Mouse (Mus musculus) heart, postnatal 0 days (tissue): ENCODE results near the gene Amdhd2. TPM values are rescaled to one million over a fixed set of nuclear protein-coding genes. Genes with fewer than 3 reads are reported as not detected.

Experiments
- ATAC-seq: fragments of 200-750 bp; cut with Nextera tagmentation; 2 replicates; pipeline ENCODE4 v1.8.0; 2017; ENCODE audit warnings: low read depth, moderate number of reproducible peaks, moderate library complexity; ENCODE audit not compliant: insufficient read depth
- DNase-seq: peaks from one replicate; pipeline ENCODE4 v3.0.0-alpha.2; 2016; ENCODE audit warnings: low spot score
- H3K27ac ChIP-seq: fragments of 300-500 bp; sonication (generic); 2 replicates; pipeline ENCODE4 v1.5.1; 2014; ENCODE audit warnings: low read depth, mild to moderate bottlenecking
- H3K27me3 ChIP-seq: fragments of 300-500 bp; sonication (generic); 2 replicates; pipeline ENCODE4 v1.6.1; 2014; ENCODE audit warnings: low read length, mixed read lengths; ENCODE audit not compliant: control insufficient read depth, insufficient read depth
- H3K36me3 ChIP-seq: fragments of 300-500 bp; sonication (generic); replicated peaks from 2 replicates; pipeline ENCODE4 v1.6.1; 2014; ENCODE audit warnings: low read length, mixed read lengths; ENCODE audit not compliant: control insufficient read depth, insufficient read depth
- H3K4me1 ChIP-seq: fragments of 300-500 bp; sonication (generic); 2 replicates; pipeline ENCODE4 v1.6.1; 2014; ENCODE audit warnings: antibody characterized with exemption; ENCODE audit not compliant: control insufficient read depth, insufficient read depth
- H3K4me2 ChIP-seq: fragments of 300-500 bp; sonication (generic); 2 replicates; pipeline ENCODE4 v1.6.1; 2014; ENCODE audit warnings: low read depth, mild to moderate bottlenecking, low read length, moderate library complexity
- H3K4me3 ChIP-seq: fragments of 300-500 bp; sonication (generic); 2 replicates; pipeline ENCODE4 v1.5.1; 2014; ENCODE audit warnings: low read depth, low read length
- H3K9ac ChIP-seq: fragments of 300-500 bp; sonication (generic); replicated peaks from 2 replicates; pipeline ENCODE4 v1.6.1; 2014; ENCODE audit warnings: low read depth, low read length, mixed read lengths
- H3K9me3 ChIP-seq: fragments of 300-500 bp; sonication (generic); replicated peaks from 2 replicates; pipeline ENCODE4 v1.6.1; 2016; ENCODE audit warnings: low read length; ENCODE audit not compliant: control insufficient read depth
- CTCF ChIP-seq: IDR thresholded peaks from 2 replicates; pipeline ENCODE4 v1.5.1; 2016; ENCODE audit warnings: antibody characterized with exemption, control low read depth, low read depth
- EP300 ChIP-seq: IDR thresholded peaks from 2 replicates; pipeline ENCODE4 v1.6.1; 2016; ENCODE audit warnings: antibody characterized with exemption, low read depth
- WGBS: fragments of 180-500 bp; shearing (Covaris S2); extraction: QIAGEN DNeasy Blood & Tissue Kit; methylation state at CpG from one replicate; pipeline ENCODE4 v1.1.7; 2014; 5-methylcytosine and 5-hydroxymethylcytosine counted together
- polyA plus RNA-seq: library from polyadenylated mRNA; unstranded; fragments of >200 nt; fragmentation: Nextera tagmentation; extraction: Ambion mirVana; gene quantifications from 2 replicates; pipeline ENCODE4 v1.2.1, GENCODE M21; 2015
- total RNA-seq: library from RNA; depleted of rRNA; stranded (reverse); fragments of >200 nt; gene quantifications from 2 replicates; pipeline ENCODE4 v1.2.3, GENCODE M21; 2014; ENCODE audit warnings: low replicate concordance; rRNA removed

The Amdhd2 gene
- total RNA-seq (33.7 and 34.4 TPM in 2 replicates), polyA plus RNA-seq (24.4 and 28.0 TPM in 2 replicates)

DNA sequence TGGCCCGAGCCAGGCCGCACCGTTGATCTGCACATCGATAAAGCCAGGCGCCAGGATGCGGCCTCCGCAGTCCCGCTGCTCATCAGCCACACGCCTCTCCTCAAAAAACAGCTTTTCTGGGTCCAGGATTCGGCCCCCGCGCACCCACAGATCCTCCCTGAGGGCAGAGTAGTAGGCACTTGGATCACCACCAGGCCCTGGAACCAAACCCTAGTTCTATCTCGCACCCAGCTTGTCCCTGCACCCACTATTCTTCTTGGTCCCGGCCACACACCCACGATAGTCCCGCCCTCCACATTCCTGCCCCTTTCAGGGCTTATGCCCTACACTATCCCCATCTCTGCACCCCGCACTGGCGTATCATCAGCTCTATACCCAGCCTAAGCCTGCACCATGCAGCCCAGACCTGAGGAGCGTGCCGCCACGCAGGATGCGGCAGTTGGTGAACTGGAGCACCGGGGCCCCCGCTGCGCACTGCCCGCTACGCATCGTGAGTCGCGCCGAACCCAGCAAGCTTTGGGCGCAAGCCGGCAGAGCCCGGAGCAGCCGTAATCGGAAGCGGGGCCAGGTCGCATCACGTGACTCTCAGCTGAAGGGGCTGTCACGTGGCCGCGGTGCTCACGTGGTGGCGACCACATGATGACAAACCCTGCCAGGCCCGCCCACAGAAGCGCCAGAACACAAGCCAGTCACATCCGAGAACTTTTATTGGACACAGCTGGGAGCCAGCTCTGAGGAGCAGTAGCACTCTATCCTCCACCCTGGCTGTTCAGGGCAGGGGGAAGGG, at the start of gene Amdhd2:
Amdhd2 (minus strand) TSS at position 591 of the 787 bp plus-strand sequence.
- DNase-seq: peak; percentile 94
- H3K27me3 ChIP-seq: no peaks in the 10 kb centered on the region
- no peaks in the 10 kb centered on the region for H3K9me3 ChIP-seq
- H3K36me3 ChIP-seq: peaks cover 15% of the 10 kb centered on the region
- peaks cover 22% of the 10 kb centered on the region for H3K4me1 ChIP-seq
- peak; percentile 88 for ATAC-seq
- under 1% methylated on average over 47 of the region's 47 CpGs for WGBS
- H3K9ac ChIP-seq: peak within 1 kb of the TSS; percentile 82
- TF ChIP-seq CTCF (no peak), EP300 (peak; percentile 94)
- H3K27ac ChIP-seq: peak within 1 kb of the TSS; percentile 89
- peak within 1 kb of the TSS; percentile 98 for H3K4me2 ChIP-seq
- peak within 1 kb of the TSS; percentile 83 for H3K4me3 ChIP-seq

DNA sequence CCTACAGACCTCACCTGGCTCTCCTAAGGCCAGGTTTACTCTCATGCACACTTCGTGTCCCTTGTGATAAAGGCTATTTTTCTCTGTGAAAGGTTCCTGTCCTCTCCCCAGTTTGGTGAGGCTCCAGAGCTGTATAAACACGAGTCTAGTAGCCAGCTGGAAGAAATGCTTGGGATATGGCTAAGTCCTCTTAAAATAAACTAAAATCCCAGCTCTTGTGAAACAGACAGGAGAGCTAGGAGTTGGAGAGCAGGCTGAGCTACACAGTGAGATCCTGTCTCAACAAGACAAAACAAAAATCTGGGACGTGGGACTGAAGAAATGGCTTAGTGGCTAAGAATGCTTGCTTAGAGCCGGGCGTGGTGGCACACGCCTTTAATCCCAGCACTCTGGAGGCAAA, 49.6 kb upstream of the Amdhd2 start:
- Histone ChIP-seq H3K4me3 (no peak overlapping the region), H3K9me3 (no peaks in the 10 kb centered on the region), H3K27ac (no peak overlapping the region), H3K27me3 (peaks cover 24% of the 10 kb centered on the region), H3K4me1 (peaks cover 13% of the 10 kb centered on the region), H3K9ac (no peak overlapping the region), H3K36me3 (peaks cover 10% of the 10 kb centered on the region; the same call in 1 of the 2 replicates), H3K4me2 (no peak overlapping the region)
- ATAC-seq (no peak), DNase-seq (no peak)
- WGBS: 73% methylated on average over 6 of the region's 6 CpGs
- no peak for TF ChIP-seq CTCF
- no peak for TF ChIP-seq EP300

DNA sequence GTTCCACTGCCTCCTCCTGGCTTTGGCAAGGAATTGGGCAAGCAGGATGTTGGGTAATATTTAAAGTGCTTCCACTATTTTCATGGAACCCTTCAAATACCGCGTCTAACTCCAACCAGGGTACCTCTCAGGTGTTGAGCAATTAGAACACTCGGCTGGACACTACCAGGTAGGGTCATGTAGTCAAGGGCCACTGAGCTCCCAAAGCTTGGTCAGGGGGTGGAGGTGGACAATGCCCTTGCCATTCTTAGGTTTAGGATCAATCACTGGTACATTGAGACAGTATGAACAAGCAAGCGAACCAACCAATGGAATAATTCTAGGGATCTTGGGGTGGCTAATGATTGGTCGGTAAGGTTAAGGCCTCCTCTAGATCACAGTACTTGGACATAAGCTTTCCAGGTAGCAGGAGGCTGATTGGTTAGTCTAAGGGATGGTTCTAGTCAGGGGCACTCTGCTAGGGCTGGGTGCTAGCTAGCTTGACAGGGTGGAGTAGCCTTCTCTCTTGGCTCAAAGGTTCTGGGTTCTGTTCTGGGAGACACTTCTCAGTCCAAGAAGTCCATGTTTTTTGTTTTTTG, 49.0 kb upstream of the Amdhd2 start:
- Histone ChIP-seq H3K9ac (no peak overlapping the region), H3K27ac (no peak overlapping the region), H3K9me3 (no peaks in the 10 kb centered on the region), H3K27me3 (peaks cover 31% of the 10 kb centered on the region), H3K4me1 (peaks cover 13% of the 10 kb centered on the region), H3K4me3 (no peak overlapping the region), H3K36me3 (peaks cover 6% of the 10 kb centered on the region; the same call in 1 of the 2 replicates), H3K4me2 (peak overlapping the region; percentile 65; the same call in 1 of the 2 replicates)
- DNase-seq: no peak
- WGBS: 29% methylated on average over 5 of the region's 5 CpGs
- ATAC-seq: no peak
- TF ChIP-seq EP300 (no peak), CTCF (no peak)

DNA sequence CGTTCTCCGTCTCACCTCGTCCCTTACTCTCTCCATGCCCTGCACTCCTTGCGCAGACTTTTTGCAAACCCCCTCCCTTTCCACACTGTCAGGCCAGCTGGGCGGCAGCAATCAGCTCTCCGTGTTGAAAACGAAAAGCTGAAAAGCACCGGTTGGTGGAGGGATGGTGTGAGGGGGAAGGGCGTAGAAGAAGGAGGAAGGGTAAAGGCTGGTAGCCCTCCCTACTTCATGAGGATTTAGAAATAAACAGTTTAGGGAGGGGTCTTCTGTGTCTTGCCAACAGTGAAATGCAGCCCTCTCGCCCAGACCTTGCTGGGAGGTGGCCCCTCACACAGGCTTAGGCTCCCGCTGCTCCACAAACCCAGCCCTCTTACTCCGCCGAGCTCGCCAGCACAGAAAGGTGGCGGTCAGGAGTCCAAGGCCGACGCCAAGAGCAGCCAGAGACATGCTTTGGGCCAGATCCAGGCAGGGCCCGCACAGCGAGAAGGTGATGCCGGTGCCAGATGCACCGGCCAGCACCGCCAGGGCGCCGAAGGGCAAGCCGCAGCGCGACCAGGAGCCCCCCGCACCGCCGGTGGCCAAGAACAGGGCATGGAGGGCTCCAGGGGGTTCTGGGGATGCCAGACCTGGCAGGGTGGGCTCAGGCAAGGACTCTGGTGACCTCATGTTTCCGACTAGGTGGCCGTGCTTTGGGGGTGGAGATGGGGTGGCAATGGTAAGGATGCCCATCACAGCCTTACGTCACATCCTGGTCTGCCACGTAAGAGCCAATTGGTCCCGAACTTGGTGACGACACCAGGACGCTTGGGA, 48.3 kb upstream of the Amdhd2 start:
- Histone ChIP-seq H3K36me3 (peaks cover 5% of the 10 kb centered on the region; the same call in 1 of the 2 replicates), H3K27ac (no peak overlapping the region), H3K4me3 (peak overlapping the region; percentile 36), H3K4me1 (peaks cover 13% of the 10 kb centered on the region), H3K4me2 (peak overlapping the region; percentile 65), H3K27me3 (peaks cover 38% of the 10 kb centered on the region), H3K9ac (peak overlapping the region; percentile 55), H3K9me3 (no peaks in the 10 kb centered on the region)
- ATAC-seq (no peak), DNase-seq (no peak)
- TF ChIP-seq EP300 (no peak), CTCF (no peak)
- 5% methylated on average over 37 of the region's 37 CpGs for WGBS

DNA sequence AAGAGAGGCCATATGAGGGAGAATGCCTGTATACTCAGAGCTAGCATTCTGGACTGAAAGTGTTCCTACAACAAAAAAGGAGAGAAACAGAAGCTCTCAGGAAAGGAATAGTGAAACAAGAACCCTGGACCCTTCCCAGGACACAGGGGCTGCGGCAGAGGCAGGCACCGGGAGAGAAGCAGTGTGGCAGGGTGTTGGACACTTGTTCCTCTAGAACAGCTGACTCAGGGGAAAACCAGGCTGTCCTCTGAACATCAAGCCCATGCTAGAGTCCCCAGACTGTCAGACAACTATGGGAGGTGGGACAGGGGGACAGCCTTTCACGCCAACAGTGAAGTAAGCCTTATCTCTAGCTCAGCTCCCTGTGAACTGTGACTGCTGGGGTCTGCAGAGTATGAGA, 47.0 kb upstream of the Amdhd2 start:
- 91% methylated on average over 3 of the region's 3 CpGs for WGBS
- H3K27ac ChIP-seq: no peak overlapping the region

More for the DNA sequence above, 47.0 kb upstream of the Amdhd2 start:
- TF ChIP-seq CTCF (no peak), EP300 (no peak)
- Histone ChIP-seq H3K4me3 (no peak overlapping the region), H3K27me3 (peaks cover 48% of the 10 kb centered on the region), H3K9ac (no peak overlapping the region), H3K36me3 (no peaks in the 10 kb centered on the region), H3K4me2 (no peak overlapping the region), H3K9me3 (no peaks in the 10 kb centered on the region), H3K4me1 (peaks cover 25% of the 10 kb centered on the region)
- DNase-seq (no peak), ATAC-seq (no peak)
